ENCODE assay signal across 7 mouse cellular contexts in the genomic region with DNA sequence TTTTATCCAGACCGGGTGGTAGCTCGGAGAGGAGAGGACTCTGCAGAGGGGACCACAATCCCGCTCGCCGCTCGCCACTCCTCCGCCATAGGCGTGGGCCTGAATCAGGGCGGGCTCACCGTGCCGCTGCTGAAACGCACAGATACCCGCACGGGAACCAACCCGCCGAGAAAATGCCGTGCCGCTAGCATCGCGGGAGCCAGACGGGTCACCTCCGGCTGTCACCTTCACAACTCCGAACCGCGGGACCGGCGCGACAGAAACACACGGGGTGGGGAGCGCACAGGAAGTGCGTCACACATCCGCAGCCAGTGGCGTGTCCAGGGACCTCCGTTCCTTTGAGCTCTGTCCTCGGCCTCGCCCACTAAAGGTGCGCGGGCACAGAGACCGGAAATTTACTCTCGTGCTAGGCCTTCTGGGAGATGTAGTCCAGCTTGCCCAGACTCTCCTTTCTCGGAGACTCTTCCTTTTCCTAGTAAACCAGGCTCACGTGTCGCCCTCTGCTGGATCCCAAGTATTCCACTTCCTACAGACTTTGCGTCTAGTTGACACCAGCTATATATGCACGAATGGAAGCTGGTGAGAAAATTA. TPM values are rescaled to one million over a fixed set of nuclear protein-coding genes. Genes with fewer than 3 reads are reported as not detected.
A peak's percentile ranks its signal among the peaks of the same experiment; 100 is the strongest.
DNase-seq lines count a peak whose midpoint lies in the region; ATAC-seq lines count a peak whose summit lies in the region.

A gene (minus strand): TSS at position 375 of the 591 bp plus-strand sequence.

- peak within 1 kb of the TSS; percentile 72 for H3K4me2 ChIP-seq in embryonic facial prominence, embryonic 12.5 days (replicated peaks)
- peak within 1 kb of the TSS; percentile 76 for H3K4me2 ChIP-seq in limb, embryonic 11.5 days (ENCODE audit: low read depth, severe bottlenecking)
- H3K4me2 ChIP-seq in midbrain, embryonic 14.5 days (ENCODE audit: low read length) = peak within 1 kb of the TSS; percentile 75

- peaks cover 32% of the 10 kb centered on the region for H3K36me3 ChIP-seq in embryonic facial prominence, embryonic 12.5 days
- H3K36me3 ChIP-seq in limb, embryonic 11.5 days (ENCODE audit: control insufficient read depth, insufficient read depth, low read length) = peaks cover 11% of the 10 kb centered on the region
- H3K36me3 ChIP-seq in midbrain, embryonic 14.5 days (ENCODE audit: control insufficient read depth, insufficient read depth, low read length) = peaks cover 34% of the 10 kb centered on the region

- no peaks in the 10 kb centered on the region for H3K9me3 ChIP-seq in embryonic facial prominence, embryonic 12.5 days
- H3K9me3 ChIP-seq in limb, embryonic 11.5 days (ENCODE audit: control insufficient read depth, low read length) = no peaks in the 10 kb centered on the region
- H3K9me3 ChIP-seq in midbrain, embryonic 14.5 days (ENCODE audit: control insufficient read depth, low read length) = no peaks in the 10 kb centered on the region

- H3K4me3 ChIP-seq in embryonic facial prominence, embryonic 12.5 days = peak within 1 kb of the TSS; percentile 87
- peak within 1 kb of the TSS; percentile 67 for H3K4me3 ChIP-seq in limb, embryonic 11.5 days (ENCODE audit: low read depth, low read length)
- H3K4me3 ChIP-seq in midbrain, embryonic 14.5 days (replicated peaks; ENCODE audit: low read depth, low read length) = peak within 1 kb of the TSS; percentile 82

- H3K4me1 ChIP-seq in embryonic facial prominence, embryonic 12.5 days = peaks cover 6% of the 10 kb centered on the region
- 0 out of 2 replicates have a peak, but pooled peaks cover 3% of the 10 kb centered on the region for H3K4me1 ChIP-seq in limb, embryonic 11.5 days (ENCODE audit: control insufficient read depth, insufficient read depth, low read length)
- H3K4me1 ChIP-seq in midbrain, embryonic 14.5 days (ENCODE audit: control insufficient read depth, insufficient read depth, low read length) = peaks cover 9% of the 10 kb centered on the region

- peak; percentile 90 for DNase-seq in adrenal gland, postnatal 25 days
- DNase-seq in heart, adult 11 months = peak; percentile 100
- peak; percentile 97 for DNase-seq in kidney, adult 18-20 months
- peak; percentile 98 for DNase-seq in limb, embryonic 11.5 days (ENCODE audit: low spot score)
- peak; percentile 99 for DNase-seq in midbrain, embryonic 14.5 days
- peak; percentile 87 to 90 for DNase-seq in spleen, adult 18-20 months

- WGBS in embryonic facial prominence, embryonic 12.5 days = under 1% methylated on average over 45 of the region's 45 CpGs
- under 1% methylated on average over 45 of the region's 45 CpGs for WGBS in limb, embryonic 11.5 days
- WGBS in midbrain, embryonic 14.5 days = under 1% methylated on average over 45 of the region's 45 CpGs

- no peaks in the 10 kb centered on the region for H3K27me3 ChIP-seq in embryonic facial prominence, embryonic 12.5 days
- no peaks in the 10 kb centered on the region for H3K27me3 ChIP-seq in limb, embryonic 11.5 days (ENCODE audit: control insufficient read depth, insufficient read depth, low read length)
- no peaks in the 10 kb centered on the region for H3K27me3 ChIP-seq in midbrain, embryonic 14.5 days (ENCODE audit: control insufficient read depth, insufficient read depth, low read length)

- ATAC-seq in embryonic facial prominence, embryonic 12.5 days (ENCODE audit: insufficient number of reproducible peaks, insufficient read depth, low FRiP score, low TSS enrichment) = peak; percentile 97
- peak; percentile 98 for ATAC-seq in limb, embryonic 11.5 days (ENCODE audit: insufficient number of reproducible peaks, low FRiP score, low TSS enrichment, low read depth)
- ATAC-seq in midbrain, embryonic 14.5 days (ENCODE audit: low FRiP score, low TSS enrichment) = peak; percentile 99

- no peak within 1 kb of the TSS for H3K27ac ChIP-seq in embryonic facial prominence, embryonic 12.5 days
- no peak within 1 kb of the TSS for H3K27ac ChIP-seq in limb, embryonic 11.5 days (replicated peaks; ENCODE audit: low read depth, low read length)
- H3K27ac ChIP-seq in midbrain, embryonic 14.5 days (replicated peaks; ENCODE audit: low read depth, low read length) = peak within 1 kb of the TSS; percentile 73

- peak within 1 kb of the TSS; percentile 68 for H3K9ac ChIP-seq in embryonic facial prominence, embryonic 12.5 days
- H3K9ac ChIP-seq in limb, embryonic 11.5 days (ENCODE audit: low read length) = peak within 1 kb of the TSS; percentile 68
- peak within 1 kb of the TSS; percentile 74 for H3K9ac ChIP-seq in midbrain, embryonic 14.5 days (replicated peaks; ENCODE audit: low read length)

RNA-seq across cellular contexts. Expression of the gene that starts here (rescaled TPM):
- total RNA-seq in adrenal gland, postnatal 25 days (2021) = 244 and 297 TPM in 2 replicates
- 188 and 201 TPM in 2 replicates for polyA plus RNA-seq in embryonic facial prominence, embryonic 12.5 days (2016; fragmentation: Nextera tagmentation; extraction: Ambion mirVana)
- polyA plus RNA-seq in limb, embryonic 11.5 days (2014; fragmentation: Nextera tagmentation; extraction: Ambion mirVana) = 198 and 208 TPM in 2 replicates
- 223 and 231 TPM in 2 replicates for polyA plus RNA-seq in midbrain, embryonic 14.5 days (2014; fragmentation: Nextera tagmentation; extraction: Ambion mirVana)
